Mouse (Mus musculus): Measurements from ENCODE around the gene Nfkb1. TPM values are rescaled to one million over a fixed set of nuclear protein-coding genes. Genes with fewer than 3 reads are reported as not detected.

The Nfkb1 gene
- total and polyA plus RNA-seq, 3 experiments: 44.8 to 93.6 (median 59.9) TPM

DNA sequence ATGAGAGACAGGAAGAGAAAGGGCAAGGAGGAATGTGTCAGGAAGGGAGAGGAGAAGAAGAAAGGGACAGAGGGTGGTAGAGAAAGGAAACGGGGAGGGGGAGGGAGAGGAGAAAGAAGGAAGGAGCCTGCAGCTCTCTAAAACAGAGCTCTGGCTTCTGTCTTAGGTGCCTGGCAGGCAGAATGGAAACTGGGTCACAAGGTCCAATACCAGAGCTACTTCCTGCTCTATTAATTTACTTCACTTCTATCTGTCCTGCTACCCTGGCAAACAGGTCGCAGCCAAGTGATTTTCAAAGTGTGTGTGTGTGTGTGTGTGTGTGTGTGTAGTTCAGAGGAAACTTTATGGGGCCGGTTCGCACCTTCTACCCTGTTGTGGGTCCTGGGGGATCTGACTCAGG lies 112.2 kb downstream of the Nfkb1 start:
- DNase-seq (ENCODE audit: low read depth, low spot score): no peak
- no peaks in the 10 kb centered on the region for H3K27me3 ChIP-seq (ENCODE audit: control insufficient read depth in 1 of 2, insufficient read depth in 2 of 2, low read length in 2 of 2)
- no peaks in the 10 kb centered on the region for H3K79me2 ChIP-seq (ENCODE audit: control insufficient read depth, insufficient read depth, low read length, poor library complexity)
- H3K9me3 ChIP-seq (replicated peaks; ENCODE audit: insufficient read depth, low read length): no peaks in the 10 kb centered on the region
- H3K36me3 ChIP-seq (ENCODE audit: control insufficient read depth in 1 of 2, insufficient read depth in 2 of 2, low read length in 2 of 2): peaks cover 0 to 3% of the 10 kb centered on the region in 2 experiments; a peak in 1 of 4 replicates
- H3K4me3 ChIP-seq (ENCODE audit: control insufficient read depth in 1 of 2, insufficient read depth in 1 of 2, low read depth in 2 of 2, low read length in 2 of 2): no peak overlapping the region
- no peak overlapping the region for H3K27ac ChIP-seq (ENCODE audit: control insufficient read depth, low read depth, low read length)
- no peaks in the 10 kb centered on the region; a peak in 1 of 4 replicates for H3K4me1 ChIP-seq (ENCODE audit: control insufficient read depth in 1 of 2, insufficient read depth in 2 of 2, low read length in 2 of 2)
- TF ChIP-seq MXI1 (IDR thresholded peaks at IDR 0.05; ENCODE audit: low read depth, low read length): no peak
- TF ChIP-seq GABPA (IDR thresholded peaks at IDR 0.05; ENCODE audit: low read depth, low read length): no peak
- no peak for TF ChIP-seq POLR2AphosphoS2 (IDR thresholded peaks at IDR 0.05; ENCODE audit: low read length)
- no peak for TF ChIP-seq RCOR1 (IDR thresholded peaks at IDR 0.05; ENCODE audit: low read depth, low read length)
- no peak for TF ChIP-seq TAL1 (IDR thresholded peaks at IDR 0.05; ENCODE audit: low read length)
- no peak for TF ChIP-seq POLR2AphosphoS5 (IDR thresholded peaks at IDR 0.05; ENCODE audit: borderline replicate concordance, low read depth, low read length)
- TF ChIP-seq CHD1 (IDR thresholded peaks at IDR 0.05; ENCODE audit: low read depth, low read length): no peak
- TF ChIP-seq ZKSCAN1 (IDR thresholded peaks at IDR 0.05; ENCODE audit: low read depth, low read length): no peak
- TF ChIP-seq SMC3 (IDR thresholded peaks at IDR 0.05; ENCODE audit: low read depth, low read length): no peak
- no peak for TF ChIP-seq USF1 (IDR thresholded peaks at IDR 0.05; ENCODE audit: low read depth, low read length)
- no peak for TF ChIP-seq ZNF384 (IDR thresholded peaks at IDR 0.05; ENCODE audit: low read depth, low read length)
- TF ChIP-seq POLR2A (IDR thresholded peaks at IDR 0.05; ENCODE audit: control insufficient read depth in 1 of 2, insufficient read depth in 1 of 2, low read depth in 1 of 2, low read length in 2 of 2, poor library complexity in 1 of 2): no peak
- TF ChIP-seq ETS1 (IDR thresholded peaks at IDR 0.05; ENCODE audit: low read depth, low read length): no peak
- TF ChIP-seq MAX (IDR thresholded peaks at IDR 0.05; ENCODE audit: low read length): no peak
- TF ChIP-seq ZMIZ1 (IDR thresholded peaks at IDR 0.05; ENCODE audit: low read depth, low read length): no peak
- no peak for TF ChIP-seq RAD21 (IDR thresholded peaks at IDR 0.05; ENCODE audit: low read depth, low read length)
- no peak for TF ChIP-seq E2F4 (IDR thresholded peaks at IDR 0.05; ENCODE audit: borderline replicate concordance, low read depth, low read length)
- TF ChIP-seq MYB (IDR thresholded peaks at IDR 0.05; ENCODE audit: low read depth, low read length): no peak
- no peak overlapping the region for H3K9ac ChIP-seq (ENCODE audit: control insufficient read depth, low read depth, low read length, poor library complexity, severe bottlenecking)

DNA sequence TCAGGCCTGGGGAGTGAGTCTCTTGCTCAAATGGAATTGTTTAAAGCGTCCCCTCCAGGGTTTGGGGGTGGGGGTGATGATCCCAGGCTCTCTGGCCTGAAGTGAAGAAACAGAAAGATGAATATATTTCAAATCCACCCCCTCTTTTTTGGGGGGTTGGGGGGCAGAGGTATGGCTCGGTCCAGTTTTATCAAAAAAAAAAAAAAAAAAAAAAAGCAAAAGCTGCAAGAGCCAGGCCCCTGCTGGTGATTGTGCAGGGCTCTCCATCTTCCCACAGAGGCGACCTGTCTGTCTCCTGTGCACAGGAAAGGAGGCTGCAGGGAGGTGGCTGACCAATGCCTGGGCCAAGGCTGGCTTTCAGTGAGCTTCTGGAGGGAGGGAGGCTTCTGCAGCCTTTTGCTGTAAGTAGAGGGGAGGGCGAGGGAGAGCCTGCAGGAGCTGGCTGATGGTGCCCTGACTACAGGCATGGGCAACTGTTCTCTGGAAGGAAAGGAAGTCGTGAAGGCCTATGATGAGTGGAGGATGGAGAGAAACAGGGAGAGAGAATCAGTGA lies 112.7 kb downstream of the Nfkb1 start:
- Histone ChIP-seq H3K79me2 (ENCODE audit: control insufficient read depth, insufficient read depth, low read length, poor library complexity) (no peaks in the 10 kb centered on the region), H3K4me1 (ENCODE audit: control insufficient read depth in 1 of 2, insufficient read depth in 2 of 2, low read length in 2 of 2) (no peaks in the 10 kb centered on the region; a peak in 1 of 4 replicates), H3K4me3 (ENCODE audit: control insufficient read depth in 1 of 2, insufficient read depth in 1 of 2, low read depth in 2 of 2, low read length in 2 of 2) (no peak overlapping the region), H3K27ac (ENCODE audit: control insufficient read depth, low read depth, low read length) (no peak overlapping the region), H3K9ac (ENCODE audit: control insufficient read depth, low read depth, low read length, poor library complexity, severe bottlenecking) (no peak overlapping the region), H3K36me3 (ENCODE audit: control insufficient read depth in 1 of 2, insufficient read depth in 2 of 2, low read length in 2 of 2) (peaks cover 0 to 3% of the 10 kb centered on the region in 2 experiments; a peak in 1 of 4 replicates), H3K27me3 (ENCODE audit: control insufficient read depth in 1 of 2, insufficient read depth in 2 of 2, low read length in 2 of 2) (no peaks in the 10 kb centered on the region), H3K9me3 (replicated peaks; ENCODE audit: insufficient read depth, low read length) (no peaks in the 10 kb centered on the region)
- no peak for DNase-seq (ENCODE audit: low read depth, low spot score)
- TF ChIP-seq TBP (IDR thresholded peaks at IDR 0.05; ENCODE audit: low read depth, low read length) (no peak), MAX (IDR thresholded peaks at IDR 0.05; ENCODE audit: low read length) (no peak), USF1 (IDR thresholded peaks at IDR 0.05; ENCODE audit: low read depth, low read length) (no peak)

Data from MEL (cell line).